Mouse (Mus musculus) limb, embryonic 11.5 days (tissue): ENCODE measurements at regions not wholly inside any gene's neighbourhood (a gene's known extent, or its start where the extent isn't known, plus 50 kb on each side); places are given as distances from the start of the nearest gene placed in this dataset.
A peak's percentile ranks its signal among the peaks of the same experiment; 100 is the strongest.

Source experiments
- ATAC-seq: fragments of 200-750 bp; cut with Nextera tagmentation; 2 replicates; pipeline ENCODE4 v1.8.0; 2017; ENCODE audit warnings: low read depth; ENCODE audit not compliant: insufficient number of reproducible peaks, low FRiP score, low TSS enrichment
- DNase-seq: peaks from one replicate; pipeline ENCODE4 v3.0.0-alpha.2; 2015; ENCODE audit warnings: low spot score
- H3K27ac ChIP-seq: fragments of 300-500 bp; sonication (generic); replicated peaks from 2 replicates; pipeline ENCODE4 v1.5.1; 2014; ENCODE audit warnings: low read depth, mild to moderate bottlenecking, low read length
- H3K27me3 ChIP-seq: fragments of 300-500 bp; sonication (generic); 2 replicates; pipeline ENCODE4 v1.6.1; 2014; ENCODE audit warnings: mild to moderate bottlenecking, low read length, mixed read lengths; ENCODE audit not compliant: control insufficient read depth, insufficient read depth
- H3K36me3 ChIP-seq: fragments of 300-500 bp; sonication (generic); 2 replicates; pipeline ENCODE4 v1.6.1; 2014; ENCODE audit warnings: mild to moderate bottlenecking, low read length, moderate library complexity, mixed read lengths; ENCODE audit not compliant: control insufficient read depth, insufficient read depth
- H3K4me1 ChIP-seq: fragments of 300-500 bp; sonication (generic); 2 replicates; pipeline ENCODE4 v1.6.1; 2014; ENCODE audit warnings: low read length, mixed read lengths; ENCODE audit not compliant: control insufficient read depth, insufficient read depth
- H3K4me2 ChIP-seq: fragments of 300-500 bp; sonication (generic); 2 replicates; pipeline ENCODE4 v1.6.1; 2014; ENCODE audit warnings: low read depth, mild to moderate bottlenecking, moderate library complexity; ENCODE audit not compliant: severe bottlenecking
- H3K4me3 ChIP-seq: fragments of 300-500 bp; sonication (generic); 2 replicates; pipeline ENCODE4 v1.5.1; 2014; ENCODE audit warnings: low read depth, low read length
- H3K9ac ChIP-seq: fragments of 300-500 bp; sonication (generic); 2 replicates; pipeline ENCODE4 v1.6.1; 2014; ENCODE audit warnings: mild to moderate bottlenecking, low read length
- H3K9me3 ChIP-seq: fragments of 300-500 bp; sonication (generic); 2 replicates; pipeline ENCODE4 v1.6.1; 2016; ENCODE audit warnings: low read length; ENCODE audit not compliant: control insufficient read depth
- WGBS: fragments of 180-500 bp; shearing (Covaris S2); extraction: QIAGEN DNeasy Blood & Tissue Kit; methylation state at CpG from one replicate; pipeline ENCODE4 v1.1.7; 2014; 5-methylcytosine and 5-hydroxymethylcytosine counted together

DNA sequence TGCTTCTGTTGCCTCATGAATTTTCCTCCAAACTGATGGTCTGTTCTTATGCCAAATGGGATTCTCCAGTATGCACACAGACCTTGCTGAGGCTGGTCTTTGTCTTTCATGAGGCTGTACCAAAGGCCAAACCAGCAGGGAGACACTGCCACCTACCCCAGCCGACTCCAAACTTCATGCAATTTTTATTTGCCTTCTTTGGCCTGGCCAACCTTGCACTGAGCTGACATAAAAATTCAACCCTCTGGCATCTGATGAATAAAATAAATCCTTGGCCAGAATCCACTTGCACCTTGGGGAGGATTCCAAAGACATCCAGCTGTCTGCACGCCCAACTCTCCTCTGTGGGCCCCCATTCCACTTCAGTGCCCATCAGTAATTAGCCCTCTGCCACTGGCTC lies 126.0 kb upstream of the Nmur2 start:
- Histone ChIP-seq H3K4me1 (no peaks in the 10 kb centered on the region), H3K9me3 (no peaks in the 10 kb centered on the region), H3K4me3 (no peak overlapping the region), H3K9ac (no peak overlapping the region), H3K27ac (no peak overlapping the region), H3K4me2 (no peak overlapping the region), H3K36me3 (no peaks in the 10 kb centered on the region), H3K27me3 (no peaks in the 10 kb centered on the region)
- 78% methylated on average over 2 of the region's 2 CpGs for WGBS
- ATAC-seq (no peak), DNase-seq (no peak)

GRCm38 (mm10) chr11:56165759-56166158 lies 124.9 kb upstream of the Nmur2 start:
- Histone ChIP-seq H3K27me3 (no peaks in the 10 kb centered on the region), H3K4me1 (no peaks in the 10 kb centered on the region), H3K27ac (no peak overlapping the region), H3K9ac (no peak overlapping the region), H3K9me3 (no peaks in the 10 kb centered on the region), H3K4me2 (no peak overlapping the region), H3K36me3 (no peaks in the 10 kb centered on the region), H3K4me3 (no peak overlapping the region)
- WGBS = 93% methylated on average over 5 of the region's 5 CpGs
- no peak for DNase-seq
- ATAC-seq = no peak

DNA sequence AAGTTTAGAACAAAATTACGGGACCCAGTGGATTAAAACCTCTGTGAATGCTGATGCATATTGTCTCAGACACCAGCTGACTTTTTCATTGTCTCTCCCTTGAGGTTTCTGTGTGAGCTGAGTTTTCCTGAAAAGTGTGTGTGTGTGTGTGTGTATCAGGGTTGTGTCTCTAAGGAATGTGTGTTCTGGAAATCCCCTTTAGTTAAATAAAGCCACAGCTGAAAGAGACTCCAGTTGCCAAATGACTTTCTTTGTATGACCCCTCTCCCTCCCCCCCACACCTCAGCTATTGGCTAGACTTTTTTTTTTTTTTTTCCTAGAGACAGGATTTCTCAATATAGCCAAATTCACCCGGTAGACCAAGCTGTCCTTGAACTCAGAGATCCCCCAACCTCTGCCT lies 119.5 kb upstream of the Nmur2 start:
- Histone ChIP-seq H3K36me3 (no peaks in the 10 kb centered on the region), H3K4me1 (no peaks in the 10 kb centered on the region), H3K9ac (no peak overlapping the region), H3K4me3 (no peak overlapping the region), H3K4me2 (no peak overlapping the region), H3K9me3 (no peaks in the 10 kb centered on the region), H3K27me3 (no peaks in the 10 kb centered on the region), H3K27ac (no peak overlapping the region)
- DNase-seq = no peak
- 77% methylated on average over 2 of the region's 2 CpGs for WGBS
- ATAC-seq = no peak

- no peak overlapping the region for H3K4me2 ChIP-seq
- H3K27me3 ChIP-seq = no peaks in the 10 kb centered on the region
- H3K4me1 ChIP-seq = no peaks in the 10 kb centered on the region
- H3K9ac ChIP-seq = no peak overlapping the region
- DNase-seq = peak; percentile 58
- no peak overlapping the region for H3K4me3 ChIP-seq
- no peaks in the 10 kb centered on the region for H3K36me3 ChIP-seq
- 59% methylated on average over 10 of the region's 10 CpGs for WGBS
- no peak overlapping the region for H3K27ac ChIP-seq
- ATAC-seq = no peak
- H3K9me3 ChIP-seq = no peaks in the 10 kb centered on the region
Measured at GRCm38 (mm10) chr11:56159412-56160074, 118.7 kb upstream of the Nmur2 start.

DNA sequence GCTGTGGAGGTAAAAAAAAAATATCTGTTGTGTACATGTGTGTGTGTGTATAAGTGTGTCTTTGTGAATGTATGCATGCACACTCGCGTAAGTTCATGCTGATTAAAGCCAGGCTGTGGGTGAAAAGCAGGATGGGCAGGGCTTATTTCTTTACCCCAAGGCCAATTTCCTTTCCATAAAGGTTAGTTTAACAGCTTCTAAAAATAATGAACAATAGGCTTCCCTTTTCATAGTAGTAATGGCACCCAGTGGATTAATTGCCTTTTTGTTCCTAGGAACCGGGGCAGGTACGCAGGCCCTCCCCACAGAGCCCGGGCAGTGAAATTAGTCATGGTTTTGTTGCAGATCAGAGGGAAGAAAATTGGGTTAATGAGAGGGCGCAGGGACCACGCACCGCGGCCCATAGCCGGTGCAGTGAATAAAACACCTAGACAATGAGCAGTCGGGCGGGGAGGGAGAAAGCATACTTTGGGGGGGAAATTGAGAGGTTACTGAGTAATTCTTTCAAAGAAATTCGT lies 110.1 kb upstream of the Nmur2 start:
- Histone ChIP-seq H3K9ac (no peak overlapping the region), H3K4me3 (no peak overlapping the region), H3K27me3 (no peaks in the 10 kb centered on the region), H3K4me2 (no peak overlapping the region), H3K27ac (no peak overlapping the region), H3K4me1 (no peaks in the 10 kb centered on the region), H3K9me3 (no peaks in the 10 kb centered on the region), H3K36me3 (no peaks in the 10 kb centered on the region)
- DNase-seq = no peak
- 37% methylated on average over 13 of the region's 13 CpGs for WGBS
- ATAC-seq = no peak

DNA sequence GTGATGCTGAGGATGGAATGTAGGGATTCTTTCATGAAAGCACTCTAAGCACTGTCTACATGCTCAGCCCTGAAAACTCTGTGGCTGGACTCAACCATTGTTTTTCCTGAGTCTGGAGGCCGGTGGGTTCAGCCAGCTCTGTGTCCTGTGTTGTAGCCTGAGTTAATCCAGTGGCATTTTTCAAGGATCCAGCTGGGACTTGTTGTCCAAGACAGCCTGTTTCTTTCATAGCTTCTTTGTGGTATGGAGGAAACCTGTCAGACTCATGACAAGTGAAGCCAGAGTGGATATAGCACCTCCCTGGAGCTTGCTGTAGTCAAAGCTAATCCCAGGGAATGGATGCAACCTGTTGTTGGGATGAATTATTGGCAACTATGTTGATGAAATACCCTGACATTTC lies 108.9 kb upstream of the Nmur2 start:
- 90% methylated on average over 1 of the region's 1 CpGs for WGBS
- Histone ChIP-seq H3K9me3 (no peaks in the 10 kb centered on the region), H3K27me3 (no peaks in the 10 kb centered on the region), H3K4me3 (no peak overlapping the region), H3K4me1 (no peaks in the 10 kb centered on the region), H3K36me3 (no peaks in the 10 kb centered on the region), H3K27ac (no peak overlapping the region), H3K4me2 (no peak overlapping the region), H3K9ac (no peak overlapping the region)
- ATAC-seq = no peak
- DNase-seq = no peak

DNA sequence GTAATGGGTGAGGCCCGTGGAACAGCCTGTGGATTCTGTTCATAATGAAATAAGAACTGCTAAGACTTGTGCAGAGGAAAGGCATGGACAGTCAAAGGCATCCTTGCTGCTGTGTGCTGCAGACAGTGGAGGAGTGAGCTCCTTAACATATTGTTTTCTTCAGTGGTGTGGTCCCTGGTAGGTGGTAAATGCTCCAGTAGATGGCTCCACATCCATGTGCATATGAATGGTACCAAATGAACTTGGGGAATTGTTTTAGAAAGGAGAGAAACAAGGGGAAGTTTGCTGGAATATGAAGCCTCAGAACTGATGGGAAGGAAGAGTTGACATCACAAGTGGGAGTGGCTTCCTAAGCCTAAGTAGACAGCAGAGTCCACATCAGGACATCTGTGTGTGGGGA lies 108.1 kb upstream of the Nmur2 start:
- WGBS = 67% methylated on average over 1 of the region's 1 CpGs
- no peak for ATAC-seq

GRCm38 (mm10) chr11:56146708-56147107 lies 105.9 kb upstream of the Nmur2 start:
- no peaks in the 10 kb centered on the region for H3K27me3 ChIP-seq
- H3K4me1 ChIP-seq = no peaks in the 10 kb centered on the region
- ATAC-seq = no peak
- WGBS = 80% methylated on average over 5 of the region's 5 CpGs
- H3K36me3 ChIP-seq = no peaks in the 10 kb centered on the region
- no peak overlapping the region for H3K9ac ChIP-seq
- no peak overlapping the region for H3K4me2 ChIP-seq
- H3K27ac ChIP-seq = no peak overlapping the region
- DNase-seq = no peak
- H3K9me3 ChIP-seq = no peaks in the 10 kb centered on the region
- H3K4me3 ChIP-seq = no peak overlapping the region

More for the DNA sequence above, 108.1 kb upstream of the Nmur2 start:
- no peak overlapping the region for H3K4me3 ChIP-seq
- H3K36me3 ChIP-seq = no peaks in the 10 kb centered on the region
- H3K4me2 ChIP-seq = no peak overlapping the region
- no peak overlapping the region for H3K9ac ChIP-seq
- no peaks in the 10 kb centered on the region for H3K27me3 ChIP-seq
- DNase-seq = no peak
- H3K4me1 ChIP-seq = no peaks in the 10 kb centered on the region
- H3K9me3 ChIP-seq = no peaks in the 10 kb centered on the region
- H3K27ac ChIP-seq = no peak overlapping the region

- no peak overlapping the region for H3K4me2 ChIP-seq
- H3K27ac ChIP-seq = no peak overlapping the region
- WGBS = 35% methylated on average over 15 of the region's 15 CpGs
- no peaks in the 10 kb centered on the region for H3K27me3 ChIP-seq
- H3K4me3 ChIP-seq = no peak overlapping the region
- H3K4me1 ChIP-seq = no peaks in the 10 kb centered on the region
- H3K9ac ChIP-seq = no peak overlapping the region
- no peaks in the 10 kb centered on the region for H3K9me3 ChIP-seq
- DNase-seq = peak; percentile 57
- no peak for ATAC-seq
- no peaks in the 10 kb centered on the region for H3K36me3 ChIP-seq
Measured at GRCm38 (mm10) chr11:56131339-56131823, 90.6 kb upstream of the Nmur2 start.
